Mouse (Mus musculus) lung, embryonic 14.5 days (tissue): ENCODE data around the gene Idi1. TPM values are rescaled to one million over a fixed set of nuclear protein-coding genes. Genes with fewer than 3 reads are reported as not detected.
A peak's percentile ranks its signal among the peaks of the same experiment; 100 is the strongest.
"Not testable (repeated sequence)": the region's sequence is repeated elsewhere in the genome, so short reads cannot be mapped to it uniquely, and the experiment has no call there.

ENCODE experiments used
- ATAC-seq: fragments of 200-750 bp; cut with Nextera tagmentation; 2 replicates; pipeline ENCODE4 v1.8.0; 2017; ENCODE audit warnings: mild to moderate bottlenecking, moderate TSS enrichment, moderate library complexity; ENCODE audit not compliant: insufficient read depth
- DNase-seq: peaks from one replicate; pipeline ENCODE4 v3.0.0-alpha.2; 2015
- H3K27ac ChIP-seq: fragments of 300-500 bp; sonication (generic); 2 replicates; pipeline ENCODE4 v1.5.1; 2014; ENCODE audit warnings: low read depth, mild to moderate bottlenecking, moderate library complexity
- H3K27me3 ChIP-seq: fragments of 300-500 bp; sonication (generic); 2 replicates; pipeline ENCODE4 v1.6.1; 2014; ENCODE audit warnings: low read length, control low read depth; ENCODE audit not compliant: insufficient read depth
- H3K36me3 ChIP-seq: fragments of 300-500 bp; sonication (generic); 2 replicates; pipeline ENCODE4 v1.6.1; 2014; ENCODE audit warnings: control low read depth; ENCODE audit not compliant: insufficient read depth
- H3K4me1 ChIP-seq: fragments of 300-500 bp; sonication (generic); 2 replicates; pipeline ENCODE4 v1.6.1; 2014; ENCODE audit warnings: antibody characterized with exemption, control low read depth; ENCODE audit not compliant: insufficient read depth
- H3K4me2 ChIP-seq: fragments of 300-500 bp; sonication (generic); 2 replicates; pipeline ENCODE4 v1.6.1; 2014; ENCODE audit warnings: mild to moderate bottlenecking
- H3K4me3 ChIP-seq: fragments of 300-500 bp; sonication (generic); 2 replicates; pipeline ENCODE4 v1.5.1; 2014; ENCODE audit warnings: low read depth, low read length
- H3K9ac ChIP-seq: fragments of 300-500 bp; sonication (generic); 2 replicates; pipeline ENCODE4 v1.6.1; 2014
- H3K9me3 ChIP-seq: fragments of 300-500 bp; sonication (generic); 2 replicates; pipeline ENCODE4 v1.6.1; 2016; ENCODE audit warnings: low read depth, low read length, control low read depth
- CTCF ChIP-seq: IDR thresholded peaks from 2 replicates; pipeline ENCODE4 v1.5.1; 2016; ENCODE audit warnings: antibody characterized with exemption, low read depth
- WGBS: fragments of 180-500 bp; shearing (Covaris S2); extraction: QIAGEN DNeasy Blood & Tissue Kit; methylation state at CpG from one replicate; pipeline ENCODE4 v1.1.7; 2014; 5-methylcytosine and 5-hydroxymethylcytosine counted together
- polyA plus RNA-seq: library from polyadenylated mRNA; unstranded; fragments of >200 nt; fragmentation: Nextera tagmentation; extraction: Ambion mirVana; gene quantifications from 2 replicates; pipeline ENCODE4 v1.2.1, GENCODE M21; 2014

Gene Idi1
- 71.5 and 81.2 TPM in 2 replicates for polyA plus RNA-seq

DNA sequence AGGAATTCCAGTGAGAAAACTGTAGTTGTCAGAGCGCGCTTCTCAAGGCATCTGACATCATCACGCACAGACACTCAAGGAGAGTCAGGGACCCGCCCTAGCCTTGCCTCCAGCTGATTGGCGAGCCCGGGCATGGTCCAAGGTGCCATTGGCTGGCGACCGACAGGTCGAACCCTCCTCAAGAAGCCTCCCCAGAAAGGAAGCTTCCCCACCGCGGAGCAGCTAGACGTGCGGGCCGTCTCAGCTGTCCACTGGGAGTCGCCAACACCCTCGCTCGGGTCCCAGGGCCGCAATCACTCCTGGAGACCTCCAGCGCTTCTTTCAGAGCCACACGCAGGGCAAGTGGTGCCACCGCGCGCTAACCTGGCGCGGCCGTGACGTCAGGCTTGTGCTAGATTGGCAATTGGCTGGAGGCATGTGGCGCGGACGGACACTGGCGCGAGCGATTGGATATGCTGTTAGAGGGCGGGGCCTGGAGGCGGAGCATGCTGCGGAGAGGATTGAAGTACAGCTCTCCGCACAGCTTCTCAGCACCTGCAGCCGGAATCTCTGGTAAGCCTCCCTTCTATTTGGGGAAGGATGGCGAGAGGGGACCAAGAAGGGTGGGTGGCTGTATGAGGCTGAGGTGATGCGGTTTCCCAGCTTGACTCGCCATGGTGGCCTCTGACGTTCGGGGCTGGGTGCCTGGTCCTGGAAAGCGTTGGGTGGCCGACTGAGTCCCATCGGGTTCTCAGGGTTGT is at the start of gene Idi1:
Gene Idi1, plus strand, starts transcription at position 57 of the 740 bp plus-strand sequence.
- 1% methylated on average over 46 of the region's 46 CpGs for WGBS
- Histone ChIP-seq H3K4me1 (no peaks in the 10 kb centered on the region), H3K4me2 (peak within 1 kb of the TSS; percentile 64), H3K27me3 (no peaks in the 10 kb centered on the region), H3K9ac (peak within 1 kb of the TSS; percentile 55), H3K27ac (peak within 1 kb of the TSS; percentile 89), H3K9me3 (no peaks in the 10 kb centered on the region), H3K36me3 (peaks cover 21% of the 10 kb centered on the region), H3K4me3 (peak within 1 kb of the TSS; percentile 63)
- no peak; the same call in 1 of the 2 replicates for TF ChIP-seq CTCF
- ATAC-seq (peak; percentile 100), DNase-seq (peak; percentile 99)

DNA sequence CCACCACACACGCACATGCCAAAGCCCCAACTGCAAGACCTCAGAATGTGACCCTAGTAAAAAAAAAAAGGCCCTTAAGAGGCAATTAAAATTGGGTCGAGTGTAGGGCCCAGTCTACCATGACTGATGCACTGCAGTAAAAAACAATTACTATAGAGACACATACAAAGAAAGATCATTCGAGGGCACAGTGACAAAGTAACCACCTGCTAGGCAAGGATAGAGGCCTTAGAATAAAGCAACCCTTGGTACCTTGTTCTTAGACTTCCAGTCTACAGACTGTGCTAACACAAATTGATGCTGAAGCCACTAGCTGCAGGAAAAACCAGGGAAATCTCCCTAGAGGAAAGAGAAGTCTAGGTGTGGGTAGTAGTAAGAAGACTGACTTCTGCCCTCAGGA is 46.9 kb upstream of the Idi1 start:
- H3K4me1 ChIP-seq = no peaks in the 10 kb centered on the region
- DNase-seq = no peak
- H3K9ac ChIP-seq = no peak overlapping the region
- H3K4me3 ChIP-seq = no peak overlapping the region
- no peak overlapping the region for H3K27ac ChIP-seq
- no peak for TF ChIP-seq CTCF
- no peaks in the 10 kb centered on the region for H3K27me3 ChIP-seq
- H3K36me3 ChIP-seq = peaks cover 81% of the 10 kb centered on the region
- no peak overlapping the region for H3K4me2 ChIP-seq
- ATAC-seq = no peak
- WGBS = 75% methylated on average over 3 of the region's 3 CpGs
- H3K9me3 ChIP-seq = no peaks in the 10 kb centered on the region

DNA sequence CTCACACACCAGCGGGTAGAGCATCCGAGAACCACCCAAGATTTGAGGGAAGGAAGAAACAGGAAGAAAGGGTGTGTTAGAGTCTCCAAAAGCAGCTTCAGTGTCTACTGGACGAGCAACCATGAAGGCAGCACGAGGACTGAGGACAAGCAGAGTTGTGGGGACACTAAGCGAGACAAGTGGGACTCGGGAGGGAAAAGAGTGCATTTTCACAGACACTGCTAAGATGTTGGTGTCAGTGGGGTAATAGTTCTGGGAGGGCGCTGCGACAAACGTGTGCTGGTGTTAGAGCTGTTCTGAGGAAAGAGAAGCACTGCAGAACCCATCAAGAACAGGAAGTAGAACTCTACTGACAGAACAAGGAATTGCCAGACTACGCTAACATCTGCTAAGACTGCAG is 46.2 kb upstream of the Idi1 start:
- H3K36me3 ChIP-seq = peaks cover 83% of the 10 kb centered on the region
- H3K9me3 ChIP-seq = no peaks in the 10 kb centered on the region
- H3K4me3 ChIP-seq = no peak overlapping the region
- H3K27me3 ChIP-seq = no peaks in the 10 kb centered on the region
- H3K9ac ChIP-seq = no peak overlapping the region
- whole genome bisulfite sequencing = 88% methylated on average over 10 of the region's 10 CpGs
- H3K4me1 ChIP-seq = no peaks in the 10 kb centered on the region
- no peak for TF ChIP-seq CTCF
- ATAC-seq = no peak
- H3K27ac ChIP-seq = peak overlapping the region; percentile 80
- no peak overlapping the region for H3K4me2 ChIP-seq
- no peak for DNase-seq

DNA sequence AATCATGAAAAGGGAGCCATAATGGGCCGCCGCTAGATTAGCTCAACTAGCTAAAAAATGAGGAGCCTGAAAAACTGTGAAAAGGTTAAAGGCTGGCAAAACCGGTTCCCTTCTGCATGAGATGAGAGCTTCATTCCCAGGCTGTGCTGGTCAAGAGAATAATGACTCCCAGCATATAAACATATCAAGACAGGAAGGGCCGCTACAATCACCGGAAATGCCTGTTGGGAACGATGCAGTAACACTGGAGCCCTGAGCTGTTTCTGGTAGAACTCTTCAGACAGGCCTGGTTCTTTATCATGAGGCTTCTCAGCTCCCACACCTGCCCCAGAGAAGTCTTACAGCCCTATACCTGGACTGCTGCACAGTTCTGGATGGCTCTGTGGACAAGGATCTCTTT is 45.4 kb upstream of the Idi1 start:
- H3K4me1 ChIP-seq = no peaks in the 10 kb centered on the region
- peaks cover 78% of the 10 kb centered on the region for H3K36me3 ChIP-seq
- no peak overlapping the region for H3K4me2 ChIP-seq
- DNase-seq (peak; percentile 67), ATAC-seq (peak; percentile 75; the same call in 1 of the 2 replicates)
- H3K4me3 ChIP-seq = no peak overlapping the region
- no peak overlapping the region for H3K9ac ChIP-seq
- no peaks in the 10 kb centered on the region for H3K9me3 ChIP-seq
- 62% methylated on average over 6 of the region's 6 CpGs for WGBS
- no peak for TF ChIP-seq CTCF
- no peaks in the 10 kb centered on the region for H3K27me3 ChIP-seq
- H3K27ac ChIP-seq = peak overlapping the region; percentile 80

DNA sequence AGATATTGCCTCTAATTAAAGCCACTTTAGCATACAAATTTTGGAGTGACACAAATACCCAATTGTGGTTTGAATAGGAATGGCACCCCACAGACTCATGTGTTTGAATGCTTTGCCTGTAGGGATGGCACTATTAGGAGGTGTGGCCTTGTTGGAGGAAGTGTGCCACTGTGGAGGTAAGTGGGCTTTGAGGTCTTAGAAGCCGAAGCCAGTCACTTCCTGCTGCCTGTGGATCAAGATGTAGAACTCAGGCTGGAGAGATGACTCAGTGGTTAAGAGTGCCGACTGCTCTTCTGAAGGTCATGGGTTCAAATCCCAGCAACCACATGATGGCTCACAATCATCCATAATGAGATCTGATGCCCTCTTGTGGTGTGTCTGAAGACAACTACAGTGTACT is 44.4 kb upstream of the Idi1 start:
- Histone ChIP-seq H3K27ac (peak overlapping the region; percentile 63; the same call in 1 of the 2 replicates), H3K36me3 (peaks cover 74% of the 10 kb centered on the region), H3K27me3 (no peaks in the 10 kb centered on the region), H3K4me1 (no peaks in the 10 kb centered on the region), H3K4me3 (no peak overlapping the region), H3K4me2 (no peak overlapping the region), H3K9me3 (no peaks in the 10 kb centered on the region), H3K9ac (no peak overlapping the region)
- DNase-seq (no peak), ATAC-seq (no peak)
- 82% methylated on average over 2 of the region's 2 CpGs for WGBS
- TF ChIP-seq CTCF = no peak

DNA sequence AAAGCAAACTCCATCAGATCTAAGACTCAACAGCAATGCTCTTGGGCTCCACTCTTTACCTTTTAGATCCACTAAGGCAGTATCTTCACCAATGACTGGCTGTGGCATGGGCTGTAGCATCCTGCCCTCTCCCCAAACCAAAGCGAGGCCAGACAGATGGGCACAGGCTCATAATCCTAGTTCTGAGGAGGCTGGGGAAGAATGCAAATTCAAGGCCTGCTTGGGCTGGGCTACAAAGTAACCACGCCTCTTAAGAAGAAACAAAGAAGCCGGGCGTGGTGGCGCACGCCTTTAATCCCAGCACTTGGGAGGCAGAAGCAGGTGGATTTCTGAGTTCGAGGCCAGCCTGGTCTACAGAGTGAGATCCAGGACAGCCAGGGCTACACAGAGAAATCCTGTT is 43.5 kb upstream of the Idi1 start:
- DNase-seq, H3K9me3 ChIP-seq, H3K4me3 ChIP-seq, H3K4me1 ChIP-seq, H3K27me3 ChIP-seq, H3K27ac ChIP-seq, H3K9ac ChIP-seq, ATAC-seq, H3K4me2 ChIP-seq: not testable (repeated sequence)
- WGBS = 92% methylated on average over 7 of the region's 7 CpGs
- H3K36me3 ChIP-seq = peaks cover 72% of the 10 kb centered on the region

DNA sequence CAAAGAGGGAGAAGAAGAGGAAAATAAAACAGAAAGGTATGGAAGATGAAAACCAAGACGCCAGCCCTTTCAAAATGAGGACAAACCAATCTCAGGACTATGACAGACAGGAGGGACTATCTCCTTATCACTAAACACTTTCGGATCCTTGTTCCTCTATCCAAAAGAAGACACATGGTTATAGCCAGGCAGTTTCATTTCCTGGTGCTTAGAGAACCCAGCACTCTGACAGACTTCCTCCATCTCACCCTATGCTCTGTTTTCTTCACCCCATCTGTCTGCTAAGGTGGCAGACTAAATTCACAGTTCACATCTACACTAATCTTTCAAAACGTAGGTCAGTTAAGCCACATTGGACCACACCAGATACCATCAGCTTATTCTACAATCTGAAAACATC is 43.0 kb upstream of the Idi1 start:
- H3K27ac ChIP-seq = no peak overlapping the region
- DNase-seq (no peak), ATAC-seq (no peak)
- no peaks in the 10 kb centered on the region for H3K4me1 ChIP-seq
- no peak overlapping the region for H3K4me3 ChIP-seq
- 82% methylated on average over 3 of the region's 3 CpGs for WGBS
- no peak for TF ChIP-seq CTCF
- H3K9me3 ChIP-seq = no peaks in the 10 kb centered on the region
- no peak overlapping the region for H3K4me2 ChIP-seq
- H3K27me3 ChIP-seq = no peaks in the 10 kb centered on the region
- H3K36me3 ChIP-seq = peaks cover 76% of the 10 kb centered on the region
- no peak overlapping the region for H3K9ac ChIP-seq
